Mouse (Mus musculus): ENCODE measurements at regions not wholly inside any gene's neighbourhood (a gene's known extent, or its start where the extent isn't known, plus 50 kb on each side); places are given as distances from the start of the nearest gene placed in this dataset.

DNA sequence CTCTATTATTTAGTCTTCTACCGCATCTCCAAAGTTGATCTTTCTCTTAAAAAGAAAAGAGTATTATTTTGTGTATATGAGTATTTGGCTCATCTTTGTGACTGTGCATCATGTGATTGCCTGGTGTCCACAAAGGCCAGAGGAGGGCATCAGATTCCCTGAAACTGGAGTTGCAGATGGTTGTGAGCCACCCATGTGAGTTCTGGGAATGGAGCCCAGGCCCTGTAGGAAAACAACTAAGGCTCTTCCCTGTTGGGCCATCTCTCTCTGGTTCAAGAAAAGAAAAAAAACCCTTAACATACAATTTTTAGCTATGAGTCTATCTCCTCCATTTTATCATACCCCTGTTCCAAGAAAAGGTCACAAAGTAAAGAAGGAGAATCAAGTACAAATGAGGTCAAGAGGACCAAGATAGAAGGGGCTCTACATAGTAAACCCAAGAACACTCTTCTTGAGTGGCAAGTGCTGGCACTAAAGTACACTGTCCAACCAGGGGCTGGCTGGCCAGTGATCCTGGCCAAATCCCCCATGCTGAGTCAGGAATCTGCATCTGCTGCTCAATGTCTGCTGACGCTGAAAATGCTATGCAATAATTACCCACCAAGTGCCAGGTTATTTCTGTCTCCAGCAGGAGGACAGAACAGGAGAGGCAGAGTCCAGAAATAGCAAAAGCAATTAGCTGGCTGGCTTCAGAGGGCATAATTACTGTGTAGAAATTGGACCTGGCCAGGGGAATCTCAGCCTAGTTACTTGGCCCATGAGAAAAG is 108.2 kb upstream of the B3gat1 start:
- H3K9me3 ChIP-seq (replicated peaks; ENCODE audit: control insufficient read depth, low read length) = no peaks in the 10 kb centered on the region
- no peak overlapping the region for H3K27ac ChIP-seq (ENCODE audit: low read length)
- H3K9ac ChIP-seq (ENCODE audit: low read length) = no peak overlapping the region
- WGBS = 63% methylated on average over 2 of the region's 2 CpGs
- H3K4me2 ChIP-seq (ENCODE audit: low read depth, low read length) = no peak overlapping the region
- H3K36me3 ChIP-seq (ENCODE audit: control insufficient read depth, insufficient read depth) = no peaks in the 10 kb centered on the region
- no peak overlapping the region for H3K4me3 ChIP-seq (ENCODE audit: low read length)
- no peaks in the 10 kb centered on the region for H3K4me1 ChIP-seq (ENCODE audit: control insufficient read depth, insufficient read depth, low read length)
- H3K27me3 ChIP-seq (ENCODE audit: control insufficient read depth, insufficient read depth, low read length) = no peaks in the 10 kb centered on the region
- ATAC-seq (replicated peaks; ENCODE audit: extremely low read depth, insufficient read depth, low FRiP score) = peak; percentile 28; the same call in 1 of the 2 replicates

DNA sequence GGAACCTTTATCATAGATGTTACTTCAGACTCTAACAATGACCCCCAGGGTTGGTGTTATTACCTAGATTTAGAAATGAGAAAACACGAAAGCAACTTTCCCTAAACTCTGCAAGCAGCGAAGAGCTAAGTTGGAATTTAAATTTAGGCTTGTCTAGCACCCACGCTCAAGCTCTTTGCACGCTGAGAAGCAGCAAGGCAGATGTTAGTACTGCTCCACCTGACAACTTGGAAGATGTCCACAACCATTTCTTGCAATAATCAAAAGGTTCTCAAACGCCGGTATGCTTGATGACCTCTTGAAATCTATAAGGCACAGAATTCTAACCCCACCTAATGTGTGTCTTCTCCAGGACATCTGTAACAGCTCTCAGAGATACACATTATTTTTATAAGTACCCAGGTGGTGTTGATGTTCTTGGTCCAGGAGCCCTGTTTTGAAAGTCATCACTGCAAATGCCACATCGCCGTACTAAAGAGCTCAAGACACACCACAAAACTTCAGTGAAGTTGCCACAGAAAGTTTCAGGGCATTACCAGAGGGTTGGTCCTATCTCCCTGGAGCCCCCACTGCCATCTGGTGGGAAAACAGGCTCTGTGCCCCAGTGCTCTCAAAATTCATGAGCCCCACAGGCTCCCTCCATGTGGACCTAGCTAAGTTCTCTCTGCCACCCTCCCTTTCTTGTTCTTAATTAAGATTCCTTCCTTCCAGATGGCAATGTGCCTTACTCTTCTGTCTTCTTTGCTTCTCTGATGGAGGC is 100.5 kb upstream of the B3gat1 start:
- H3K4me2 ChIP-seq (ENCODE audit: low read depth, low read length) = no peak overlapping the region
- 83% methylated on average over 8 of the region's 8 CpGs for WGBS
- H3K4me3 ChIP-seq (ENCODE audit: low read length) = no peak overlapping the region
- no peak for ATAC-seq (replicated peaks; ENCODE audit: extremely low read depth, insufficient read depth, low FRiP score)
- no peaks in the 10 kb centered on the region for H3K9me3 ChIP-seq (replicated peaks; ENCODE audit: control insufficient read depth, low read length)
- no peaks in the 10 kb centered on the region for H3K36me3 ChIP-seq (ENCODE audit: control insufficient read depth, insufficient read depth)
- H3K27me3 ChIP-seq (ENCODE audit: control insufficient read depth, insufficient read depth, low read length) = no peaks in the 10 kb centered on the region
- H3K27ac ChIP-seq (ENCODE audit: low read length) = no peak overlapping the region
- H3K4me1 ChIP-seq (ENCODE audit: control insufficient read depth, insufficient read depth, low read length) = no peaks in the 10 kb centered on the region
- no peak overlapping the region for H3K9ac ChIP-seq (ENCODE audit: low read length)

DNA sequence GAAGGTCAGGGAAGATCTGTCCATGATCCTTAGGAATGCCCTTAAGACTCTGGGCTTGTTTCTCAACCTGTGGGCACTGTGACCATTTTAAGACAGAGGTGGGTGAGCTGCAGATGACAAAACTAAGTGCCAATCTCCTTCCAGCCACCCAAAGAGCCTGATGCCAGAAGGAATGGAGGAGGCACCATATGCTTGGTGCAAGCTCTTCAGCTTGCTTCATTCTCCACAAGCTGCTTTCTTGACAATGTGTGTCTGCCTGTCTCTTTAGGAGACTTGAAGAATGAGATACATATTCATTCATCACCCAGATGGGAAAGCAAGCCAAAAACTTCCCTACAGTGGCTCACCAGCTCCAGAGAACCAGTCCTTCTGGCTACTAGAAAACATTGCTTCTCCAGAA is 98.3 kb upstream of the B3gat1 start:
- Histone ChIP-seq H3K4me3 (ENCODE audit: low read length) (no peak overlapping the region), H3K36me3 (ENCODE audit: control insufficient read depth, insufficient read depth) (no peaks in the 10 kb centered on the region), H3K4me1 (ENCODE audit: control insufficient read depth, insufficient read depth, low read length) (no peaks in the 10 kb centered on the region), H3K9me3 (replicated peaks; ENCODE audit: control insufficient read depth, low read length) (no peaks in the 10 kb centered on the region), H3K27ac (ENCODE audit: low read length) (no peak overlapping the region), H3K9ac (ENCODE audit: low read length) (no peak overlapping the region), H3K27me3 (ENCODE audit: control insufficient read depth, insufficient read depth, low read length) (no peaks in the 10 kb centered on the region), H3K4me2 (ENCODE audit: low read depth, low read length) (no peak overlapping the region)
- no peak for ATAC-seq (replicated peaks; ENCODE audit: extremely low read depth, insufficient read depth, low FRiP score)

DNA sequence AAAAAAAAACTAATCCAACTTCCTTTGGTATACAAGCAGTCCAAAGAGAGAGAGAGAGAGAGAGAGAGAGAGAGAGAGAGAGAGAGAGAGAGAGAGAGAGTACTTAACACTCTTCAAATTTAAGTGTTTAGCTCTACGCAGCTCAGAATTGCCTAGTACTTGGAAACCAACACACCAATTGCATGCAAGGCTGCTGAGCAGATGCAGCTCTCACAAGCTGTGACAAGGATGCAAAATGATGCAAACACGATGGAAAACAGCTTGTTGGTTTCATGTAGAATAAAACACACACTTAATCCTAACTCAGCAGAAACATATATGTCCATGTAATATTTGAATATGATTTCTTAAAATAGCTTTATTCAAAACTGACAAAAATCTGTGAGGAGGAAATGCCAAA is 94.9 kb upstream of the B3gat1 start:
- ATAC-seq (replicated peaks; ENCODE audit: extremely low read depth, insufficient read depth, low FRiP score) = no peak
- Histone ChIP-seq H3K36me3 (ENCODE audit: control insufficient read depth, insufficient read depth) (no peaks in the 10 kb centered on the region), H3K9me3 (replicated peaks; ENCODE audit: control insufficient read depth, low read length) (no peaks in the 10 kb centered on the region), H3K9ac (ENCODE audit: low read length) (no peak overlapping the region), H3K4me3 (ENCODE audit: low read length) (no peak overlapping the region), H3K4me1 (ENCODE audit: control insufficient read depth, insufficient read depth, low read length) (no peaks in the 10 kb centered on the region), H3K27ac (ENCODE audit: low read length) (no peak overlapping the region), H3K27me3 (ENCODE audit: control insufficient read depth, insufficient read depth, low read length) (no peaks in the 10 kb centered on the region), H3K4me2 (ENCODE audit: low read depth, low read length) (no peak overlapping the region)
- 65% methylated on average over 2 of the region's 2 CpGs for WGBS

DNA sequence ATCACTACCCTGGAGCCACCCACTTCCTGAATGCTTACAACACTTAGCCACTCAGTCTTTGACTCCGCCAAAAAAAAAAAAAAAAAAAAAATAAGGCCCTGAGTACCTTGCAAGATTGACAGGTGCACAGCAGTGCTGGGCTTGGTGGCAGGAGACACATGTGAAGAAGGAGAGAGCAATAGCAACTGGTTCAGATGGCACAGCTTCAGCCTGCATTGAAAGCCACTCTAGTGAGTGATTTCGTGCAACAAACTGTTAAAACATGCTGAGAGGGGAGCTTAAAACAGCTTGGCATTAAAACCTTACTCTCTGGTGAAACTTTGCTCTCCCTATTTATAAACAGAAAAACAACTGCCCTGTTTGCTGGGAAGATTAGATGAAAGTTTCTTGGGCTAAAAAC is 91.2 kb upstream of the B3gat1 start:
- no peak for ATAC-seq (replicated peaks; ENCODE audit: extremely low read depth, insufficient read depth, low FRiP score)
- H3K9ac ChIP-seq (ENCODE audit: low read length) = no peak overlapping the region
- H3K9me3 ChIP-seq (replicated peaks; ENCODE audit: control insufficient read depth, low read length) = no peaks in the 10 kb centered on the region
- 59% methylated on average over 2 of the region's 2 CpGs for WGBS
- H3K4me1 ChIP-seq (ENCODE audit: control insufficient read depth, insufficient read depth, low read length) = no peaks in the 10 kb centered on the region
- H3K36me3 ChIP-seq (ENCODE audit: control insufficient read depth, insufficient read depth) = no peaks in the 10 kb centered on the region
- no peaks in the 10 kb centered on the region for H3K27me3 ChIP-seq (ENCODE audit: control insufficient read depth, insufficient read depth, low read length)
- H3K4me3 ChIP-seq (ENCODE audit: low read length) = no peak overlapping the region
- no peak overlapping the region for H3K27ac ChIP-seq (ENCODE audit: low read length)
- H3K4me2 ChIP-seq (ENCODE audit: low read depth, low read length) = no peak overlapping the region

DNA sequence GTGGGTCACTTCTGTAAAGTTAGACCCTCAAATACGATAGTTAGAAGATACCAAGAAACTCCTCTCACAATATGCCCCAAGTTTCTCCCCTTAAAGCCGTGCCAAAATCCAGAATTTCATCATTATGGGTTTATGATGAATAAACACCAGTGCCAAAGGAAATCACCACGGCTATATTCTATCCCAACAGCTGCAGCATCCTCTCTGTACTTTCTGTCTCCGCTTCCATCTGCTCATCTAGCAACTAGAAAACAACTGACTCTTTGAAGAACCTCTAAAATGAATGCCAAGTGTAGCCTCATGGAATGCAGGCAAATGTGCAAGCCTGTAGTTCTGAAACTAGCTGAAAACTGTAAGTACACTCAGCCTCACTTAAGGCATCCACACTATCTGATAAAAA is 90.7 kb upstream of the B3gat1 start:
- H3K4me2 ChIP-seq (ENCODE audit: low read depth, low read length) = no peak overlapping the region
- H3K9ac ChIP-seq (ENCODE audit: low read length) = no peak overlapping the region
- H3K9me3 ChIP-seq (replicated peaks; ENCODE audit: control insufficient read depth, low read length) = no peaks in the 10 kb centered on the region
- no peak overlapping the region for H3K4me3 ChIP-seq (ENCODE audit: low read length)
- H3K27me3 ChIP-seq (ENCODE audit: control insufficient read depth, insufficient read depth, low read length) = no peaks in the 10 kb centered on the region
- ATAC-seq (replicated peaks; ENCODE audit: extremely low read depth, insufficient read depth, low FRiP score) = no peak
- 68% methylated on average over 4 of the region's 4 CpGs for WGBS
- H3K27ac ChIP-seq (ENCODE audit: low read length) = no peak overlapping the region
- H3K4me1 ChIP-seq (ENCODE audit: control insufficient read depth, insufficient read depth, low read length) = no peaks in the 10 kb centered on the region
- H3K36me3 ChIP-seq (ENCODE audit: control insufficient read depth, insufficient read depth) = no peaks in the 10 kb centered on the region

DNA sequence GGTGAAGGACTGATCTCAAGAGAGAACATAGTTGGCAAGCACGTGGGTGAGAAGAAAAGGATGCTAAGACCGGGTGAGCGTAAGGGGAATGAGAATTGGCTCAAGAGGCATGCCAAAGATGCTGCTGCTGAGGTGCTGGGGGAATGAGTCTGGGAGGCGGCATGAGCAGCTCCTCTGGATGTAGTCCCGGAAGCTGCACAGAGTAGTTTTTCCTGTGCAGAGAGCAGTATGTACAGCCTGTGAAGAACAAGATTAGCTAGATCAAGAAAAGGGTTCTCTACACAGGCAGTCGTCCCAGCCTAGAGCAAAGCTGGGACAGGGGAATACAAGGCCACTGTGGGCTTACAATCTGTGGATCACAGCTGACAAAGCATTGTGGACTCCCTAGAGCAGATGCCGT is 84.0 kb upstream of the B3gat1 start:
- H3K9ac ChIP-seq (ENCODE audit: low read length) = no peak overlapping the region
- H3K27me3 ChIP-seq (ENCODE audit: control insufficient read depth, insufficient read depth, low read length) = no peaks in the 10 kb centered on the region
- H3K4me3 ChIP-seq (ENCODE audit: low read length) = no peak overlapping the region
- no peak for ATAC-seq (replicated peaks; ENCODE audit: extremely low read depth, insufficient read depth, low FRiP score)
- H3K4me1 ChIP-seq (ENCODE audit: control insufficient read depth, insufficient read depth, low read length) = no peaks in the 10 kb centered on the region
- H3K4me2 ChIP-seq (ENCODE audit: low read depth, low read length) = no peak overlapping the region
- 74% methylated on average over 7 of the region's 7 CpGs for WGBS
- no peak overlapping the region for H3K27ac ChIP-seq (ENCODE audit: low read length)
- H3K36me3 ChIP-seq (ENCODE audit: control insufficient read depth, insufficient read depth) = no peaks in the 10 kb centered on the region
- H3K9me3 ChIP-seq (replicated peaks; ENCODE audit: control insufficient read depth, low read length) = no peaks in the 10 kb centered on the region

DNA sequence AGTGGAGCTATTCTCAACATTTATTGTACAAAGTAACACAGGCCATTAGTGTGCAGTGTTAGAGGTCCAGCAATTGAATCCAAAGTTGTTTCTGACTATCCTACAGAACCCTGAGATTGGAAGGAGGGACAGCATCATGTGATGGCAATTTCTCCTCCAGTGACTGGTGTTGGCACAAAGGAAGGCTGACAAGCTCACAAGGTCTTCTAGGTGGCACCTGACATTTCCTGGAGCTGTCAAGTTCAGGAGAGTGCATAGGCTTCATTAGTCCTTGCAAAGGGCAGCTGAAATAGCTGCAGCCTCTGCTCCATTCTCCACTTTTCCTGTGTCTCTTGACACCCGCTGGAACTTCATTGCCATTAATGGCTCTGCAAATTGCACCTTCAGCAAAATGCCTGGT is 80.6 kb upstream of the B3gat1 start:
- 79% methylated on average over 1 of the region's 1 CpGs for WGBS

DNA sequence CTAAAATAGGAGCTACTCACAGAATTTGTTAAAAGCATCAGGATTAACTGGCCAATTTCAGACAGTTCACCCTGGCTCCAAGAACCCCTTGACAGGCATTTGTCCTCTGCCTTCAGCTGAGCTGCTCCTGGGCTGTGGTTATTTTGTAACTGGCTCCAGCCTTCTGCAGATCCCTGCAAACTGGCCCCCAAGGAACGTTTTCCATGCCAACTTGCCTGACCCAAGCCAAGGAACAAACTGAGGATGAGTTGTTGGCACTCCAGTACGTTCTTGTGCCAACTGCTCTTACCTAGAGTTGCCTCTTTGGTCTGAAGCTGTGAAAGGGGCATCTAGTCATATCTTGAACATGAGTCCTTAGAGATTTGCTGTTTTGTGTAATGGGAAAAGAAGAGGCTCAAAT is 74.2 kb upstream of the B3gat1 start:
- no peak overlapping the region for H3K4me3 ChIP-seq (ENCODE audit: low read length)
- no peak overlapping the region for H3K9ac ChIP-seq (ENCODE audit: low read length)
- H3K36me3 ChIP-seq (ENCODE audit: control insufficient read depth, insufficient read depth) = no peaks in the 10 kb centered on the region
- H3K4me1 ChIP-seq (ENCODE audit: control insufficient read depth, insufficient read depth, low read length) = no peaks in the 10 kb centered on the region
- H3K27me3 ChIP-seq (ENCODE audit: control insufficient read depth, insufficient read depth, low read length) = no peaks in the 10 kb centered on the region
- 34% methylated on average over 2 of the region's 2 CpGs for WGBS
- ATAC-seq (replicated peaks; ENCODE audit: extremely low read depth, insufficient read depth, low FRiP score) = no peak
- H3K9me3 ChIP-seq (replicated peaks; ENCODE audit: control insufficient read depth, low read length) = no peaks in the 10 kb centered on the region
- no peak overlapping the region for H3K4me2 ChIP-seq (ENCODE audit: low read depth, low read length)
- no peak overlapping the region for H3K27ac ChIP-seq (ENCODE audit: low read length)

More for the DNA sequence above, 80.6 kb upstream of the B3gat1 start:
- H3K27ac ChIP-seq (ENCODE audit: low read length) = no peak overlapping the region
- H3K9ac ChIP-seq (ENCODE audit: low read length) = no peak overlapping the region
- no peaks in the 10 kb centered on the region for H3K27me3 ChIP-seq (ENCODE audit: control insufficient read depth, insufficient read depth, low read length)
- H3K4me3 ChIP-seq (ENCODE audit: low read length) = no peak overlapping the region
- H3K4me2 ChIP-seq (ENCODE audit: low read depth, low read length) = no peak overlapping the region
- H3K9me3 ChIP-seq (replicated peaks; ENCODE audit: control insufficient read depth, low read length) = no peaks in the 10 kb centered on the region
- ATAC-seq (replicated peaks; ENCODE audit: extremely low read depth, insufficient read depth, low FRiP score) = no peak
- H3K36me3 ChIP-seq (ENCODE audit: control insufficient read depth, insufficient read depth) = no peaks in the 10 kb centered on the region
- H3K4me1 ChIP-seq (ENCODE audit: control insufficient read depth, insufficient read depth, low read length) = no peaks in the 10 kb centered on the region

Data from heart, embryonic 16.5 days (tissue).